22 mouse cellular contexts compared by ENCODE assay signal in genomic region chr3:152490423-152490822, GRCm38 (mm10).
"Had no signal": no experiment of that assay in that cellular context is flagged by ENCODE, and none has a peak within 500 bp of the region (broad histone marks: within the 10 kb centered on the region; RNA-seq: fewer than 3 reads in every experiment).

No protein-coding gene starts in this region.

- DNase-seq: kidney, adult 18-20 months; kidney, adult 9 months; kidney, postnatal 14 days; kidney, postnatal 4 days; layer of hippocampus, postnatal 36 days; lung, adult 18-20 months; lung, postnatal 10 days; lung, postnatal 36 days; right cerebral cortex, adult 18-20 months; right cerebral cortex, postnatal 25 days; spleen, adult 18-20 months; thymus, postnatal 25 days had no signal

- H3K36me3 ChIP-seq: liver, embryonic 15.5 days; lung, embryonic 15.5 days; midbrain, embryonic 10.5 days; midbrain, embryonic 15.5 days; neural tube, embryonic 13.5 days; stomach, embryonic 15.5 days had no signal

- H3K4me3 ChIP-seq: left cerebral cortex, adult 2 months; liver, embryonic 15.5 days; lung, embryonic 15.5 days; megakaryocyte, embryonic 14.5 days; midbrain, embryonic 10.5 days; midbrain, embryonic 15.5 days; neural tube, embryonic 13.5 days; stomach, embryonic 15.5 days had no signal

- H3K9ac ChIP-seq: liver, embryonic 15.5 days; lung, embryonic 15.5 days; midbrain, embryonic 15.5 days; neural tube, embryonic 13.5 days; stomach, embryonic 15.5 days had no signal

- H3K9me3 ChIP-seq: liver, embryonic 15.5 days; lung, embryonic 15.5 days; midbrain, embryonic 15.5 days; neural tube, embryonic 13.5 days; stomach, embryonic 15.5 days had no signal

- H3K27me3 ChIP-seq: liver, embryonic 15.5 days; lung, embryonic 15.5 days; midbrain, embryonic 15.5 days; neural tube, embryonic 13.5 days; stomach, embryonic 15.5 days had no signal

- H3K4me1 ChIP-seq: liver, embryonic 15.5 days had no signal

- ATAC-seq: intestine, embryonic 16.5 days; midbrain, embryonic 15.5 days had no signal

- H3K4me2 ChIP-seq: liver, embryonic 11.5 days; liver, embryonic 15.5 days; lung, embryonic 15.5 days; midbrain, embryonic 15.5 days; neural tube, embryonic 13.5 days; stomach, embryonic 15.5 days had no signal

- H3K27ac ChIP-seq: left cerebral cortex, adult 2 months; liver, embryonic 15.5 days; lung, embryonic 15.5 days; midbrain, embryonic 10.5 days; midbrain, embryonic 15.5 days; stomach, embryonic 15.5 days had no signal
